Mouse (Mus musculus): ENCODE measurements at regions not wholly inside any gene's neighbourhood (a gene's known extent, or its start where the extent isn't known, plus 50 kb on each side); places are given as distances from the start of the nearest gene placed in this dataset.

DNA sequence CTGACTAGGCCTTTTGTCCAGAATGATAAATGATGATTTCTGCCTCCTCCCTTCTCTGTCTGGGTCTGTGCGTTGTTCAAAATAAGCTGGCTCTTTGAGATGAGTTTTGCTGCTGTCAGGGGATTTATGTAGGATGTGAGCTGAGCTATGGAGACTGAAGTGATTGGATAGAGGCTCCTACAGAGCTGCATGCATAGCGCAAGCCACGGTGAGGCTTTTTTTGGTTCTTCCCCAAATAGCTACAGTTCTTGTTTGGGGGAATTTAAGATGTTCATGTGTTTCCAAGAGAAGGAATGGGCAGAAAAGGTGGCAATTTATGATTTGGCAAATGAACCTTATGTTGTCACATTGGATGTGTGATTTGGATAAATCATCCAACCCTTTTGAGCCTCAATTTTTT is 170.8 kb upstream of the H2al1n start:
- no peak for DNase-seq

DNA sequence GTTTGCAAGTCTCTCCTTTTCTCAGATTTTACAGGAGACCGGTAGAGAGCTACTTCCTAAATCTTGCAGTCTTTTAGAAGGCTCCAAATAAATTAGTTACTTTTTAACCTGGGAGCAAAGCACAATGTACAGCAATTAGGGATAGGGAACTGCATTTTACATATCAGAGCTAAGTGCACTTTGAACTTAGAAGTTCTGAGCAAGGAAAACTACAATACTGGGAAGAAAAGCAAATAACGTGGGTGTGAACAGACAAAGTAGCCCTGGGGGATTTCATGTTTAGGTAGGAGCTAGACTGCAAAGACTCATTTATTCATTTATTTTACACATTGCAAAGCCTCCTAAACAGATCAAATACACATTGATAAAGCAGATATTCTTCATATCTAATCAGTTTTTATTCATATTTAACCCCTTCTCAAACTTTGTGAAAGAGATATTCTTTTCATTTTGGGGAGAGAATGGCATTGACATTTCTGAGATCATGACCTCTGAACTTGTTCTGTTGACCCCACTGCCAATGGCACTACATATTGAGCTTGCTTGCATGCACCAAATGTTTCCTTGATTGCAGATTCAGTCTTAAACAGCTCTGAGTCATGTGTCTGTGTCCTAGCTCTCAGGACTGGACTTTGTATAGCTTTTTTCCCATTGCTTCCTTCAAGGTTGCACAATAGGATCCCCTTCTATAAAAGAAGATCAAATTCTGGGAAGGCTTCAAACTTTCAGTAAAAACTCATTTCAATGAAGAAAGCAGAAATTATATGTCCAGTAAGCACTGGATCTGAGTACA is 146.8 kb upstream of the Cask start:
- no peak for DNase-seq

DNA sequence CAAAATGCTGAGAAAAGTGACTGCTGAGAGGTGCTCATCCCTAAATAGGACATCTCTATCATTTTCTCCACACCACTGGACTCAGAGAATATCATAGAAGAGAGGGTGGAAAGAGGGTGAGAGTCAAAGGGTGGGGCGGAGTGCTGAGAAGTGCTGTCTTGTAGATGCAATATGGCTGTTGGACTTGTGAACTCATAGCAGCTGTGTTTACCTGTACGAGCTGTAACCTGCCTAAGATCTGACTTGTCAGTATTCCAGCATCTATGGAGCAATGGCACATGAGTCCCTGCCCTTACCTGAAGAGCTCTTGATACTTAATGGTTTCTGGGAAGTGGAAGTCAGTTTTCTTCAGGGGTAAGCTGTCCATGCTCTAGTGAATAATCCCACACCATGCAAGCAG is 127.8 kb upstream of the Cask start:
- peak; percentile 9 for DNase-seq

Data from lung, postnatal 36 days (tissue).